Mouse (Mus musculus): ENCODE results near the gene Adgrl2. TPM values are rescaled to one million over a fixed set of nuclear protein-coding genes. Genes with fewer than 3 reads are reported as not detected.
A peak's percentile ranks its signal among the peaks of the same experiment; 100 is the strongest.

Gene Adgrl2
- total RNA-seq, 2 experiments from 2014 or later: 13.2 to 13.3 TPM

DNA sequence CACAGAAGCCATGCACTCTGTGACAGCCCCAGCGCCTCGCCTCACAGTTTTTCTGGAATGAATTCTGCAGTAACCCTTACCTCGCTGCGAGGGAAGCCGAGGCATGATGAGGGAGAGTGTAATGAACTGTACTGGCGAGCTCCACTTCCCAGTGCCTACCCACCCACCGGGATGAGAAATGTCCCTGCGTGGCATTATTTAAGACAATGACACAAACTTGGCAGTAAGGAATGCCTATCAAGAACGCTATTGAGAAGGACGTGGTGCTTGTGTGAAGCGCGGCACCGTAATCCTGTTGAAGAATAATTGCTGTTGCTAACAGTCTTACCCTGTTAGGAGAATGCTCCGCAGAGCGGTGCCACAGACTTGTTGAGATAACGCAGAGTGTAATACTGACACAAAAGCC is 13.2 kb downstream of the Adgrl2 start:
- no peak for DNase-seq

GRCm38 (mm10) chr3:148971893-148972596 is 18.3 kb downstream of the Adgrl2 start:
- DNase-seq: no peak

DNA sequence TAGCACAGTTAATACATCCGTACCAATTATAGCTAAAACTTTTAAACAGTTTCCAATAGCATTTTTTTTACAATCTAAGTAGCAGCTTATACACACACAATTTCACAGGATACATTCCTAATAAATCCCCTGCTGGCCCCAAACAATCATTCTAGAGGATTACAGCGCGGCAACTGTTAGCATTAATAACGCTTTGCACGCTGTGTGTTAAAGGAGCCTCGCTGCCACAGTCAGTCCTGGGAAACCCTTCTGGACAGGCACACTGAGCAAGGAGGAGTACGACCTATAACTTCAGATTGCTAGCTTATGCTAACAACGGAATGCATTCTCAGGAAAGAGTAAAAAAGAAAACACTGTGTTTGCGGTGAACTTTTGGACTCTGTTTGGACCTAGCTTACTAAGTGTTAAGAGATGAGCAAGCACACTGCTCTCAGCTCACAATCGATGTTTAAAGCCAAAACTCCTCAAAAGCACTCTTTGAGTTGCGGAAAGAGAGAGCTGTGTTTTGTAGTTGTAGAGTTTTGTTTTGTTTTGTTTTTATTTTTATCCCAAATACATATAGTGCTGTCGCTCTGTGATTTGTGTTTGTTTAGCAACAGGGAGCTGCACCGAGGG is 25.3 kb downstream of the Adgrl2 start:
- DNase-seq: no peak

GRCm38 (mm10) chr3:148963381-148964044 is 26.8 kb downstream of the Adgrl2 start:
- no peak for DNase-seq

- DNase-seq: no peak
Measured at GRCm38 (mm10) chr3:148961611-148962010, 28.7 kb downstream of the Adgrl2 start.

DNA sequence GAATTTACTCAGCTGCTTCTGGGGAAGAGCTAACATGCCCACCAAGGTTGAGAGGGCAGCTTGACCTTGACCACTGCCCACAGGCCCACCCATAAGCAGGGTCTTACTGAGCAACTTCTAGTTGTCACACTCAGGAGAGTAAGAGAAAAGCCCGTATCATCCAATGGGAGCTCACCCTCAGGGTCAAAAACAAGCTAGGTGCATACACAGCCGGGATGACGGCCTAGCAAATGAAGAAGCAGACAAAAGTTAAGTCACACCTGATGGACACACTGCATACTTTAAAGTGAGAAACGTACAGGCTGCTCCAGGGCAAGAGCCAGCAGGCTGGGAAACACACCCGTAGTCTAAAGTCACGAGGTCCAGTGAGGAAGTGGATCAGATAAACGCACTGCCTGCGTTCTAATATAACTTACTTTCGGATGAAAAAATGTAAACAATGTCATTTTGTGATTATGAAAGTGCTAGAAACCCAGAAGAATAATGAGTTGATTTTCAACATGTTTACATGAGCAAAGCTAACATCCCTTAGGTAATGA is 29.5 kb downstream of the Adgrl2 start:
- no peak for DNase-seq

GRCm38 (mm10) chr3:148960215-148960614 is 30.1 kb downstream of the Adgrl2 start:
- DNase-seq: no peak

- DNase-seq: peak; percentile 50
Measured at GRCm38 (mm10) chr3:148959327-148960025, 30.9 kb downstream of the Adgrl2 start.

DNA sequence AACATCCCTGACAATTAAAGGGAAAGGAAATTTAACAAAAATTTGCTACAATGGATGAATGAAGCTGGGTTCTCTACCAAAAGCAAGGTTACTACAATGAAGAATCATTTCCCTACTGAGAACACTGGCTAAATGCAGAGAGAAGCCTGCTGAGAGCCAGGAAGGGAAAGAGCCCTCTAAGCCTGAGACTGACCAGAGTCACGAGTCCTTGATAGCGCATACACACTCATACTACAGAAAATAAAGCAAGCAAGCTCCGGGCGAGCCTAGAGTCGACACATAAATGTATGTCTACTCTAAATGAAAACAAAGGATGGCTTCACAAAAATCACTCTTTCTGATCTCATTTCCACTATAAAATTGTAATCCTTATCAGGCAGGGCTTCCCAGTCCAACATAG is 31.6 kb downstream of the Adgrl2 start:
- DNase-seq: no peak

GRCm38 (mm10) chr3:148958185-148958584 is 32.2 kb downstream of the Adgrl2 start:
- DNase-seq: no peak

DNA sequence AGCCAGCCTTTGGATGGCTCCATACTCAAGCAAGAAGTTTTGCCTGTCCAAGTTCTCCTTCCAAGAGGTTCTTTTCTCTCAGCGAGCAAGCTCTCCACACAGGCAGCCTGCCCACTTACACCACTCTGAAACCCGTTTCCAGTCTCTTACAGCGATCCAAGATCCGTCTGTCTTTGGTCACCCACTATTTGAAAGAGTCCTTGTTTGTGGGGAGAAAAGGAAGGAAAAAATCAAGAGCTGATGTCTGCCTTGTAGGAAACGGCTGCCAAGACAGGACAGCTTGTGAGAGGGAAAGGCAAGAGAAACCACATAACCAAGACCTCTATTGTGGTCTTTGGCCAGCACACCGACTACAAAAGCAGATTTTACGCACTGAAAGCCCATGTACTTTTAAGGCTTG is 33.5 kb downstream of the Adgrl2 start:
- DNase-seq: no peak

GRCm38 (mm10) chr3:148949796-148950195 is 40.6 kb downstream of the Adgrl2 start:
- DNase-seq: no peak

DNA sequence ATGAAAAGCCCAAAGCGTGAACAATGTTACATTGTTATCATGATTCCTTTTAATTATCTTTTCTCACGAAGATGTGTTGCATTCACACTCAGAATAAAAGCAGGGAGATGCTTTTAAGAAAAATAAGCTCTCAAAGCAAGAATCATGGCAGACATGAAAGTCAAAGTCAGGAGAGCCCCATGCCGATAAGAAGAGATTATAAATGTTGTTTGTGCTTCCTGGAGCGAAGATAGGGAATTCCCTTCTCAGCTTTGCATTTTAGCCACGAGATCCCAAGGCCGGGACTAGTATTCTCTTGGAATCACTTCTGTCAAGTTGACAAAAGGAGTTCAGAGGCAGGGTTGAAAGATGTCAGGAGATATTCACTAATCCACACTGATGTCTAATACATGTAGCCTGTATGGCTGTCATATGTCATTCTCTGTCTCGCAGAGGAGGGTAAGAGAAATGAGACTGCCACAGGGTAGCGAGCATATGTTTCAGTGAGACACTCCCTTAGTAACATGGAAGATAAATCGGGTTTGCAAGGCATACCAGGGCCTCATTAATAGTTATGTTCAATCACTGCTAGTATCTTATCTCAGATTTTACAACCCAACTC is 42.5 kb downstream of the Adgrl2 start:
- DNase-seq: no peak

GRCm38 (mm10) chr3:148947266-148947665 is 43.1 kb downstream of the Adgrl2 start:
- DNase-seq: no peak

- DNase-seq: no peak
Measured at GRCm38 (mm10) chr3:148945534-148945933, 44.8 kb downstream of the Adgrl2 start.

- no peak for DNase-seq
Measured at GRCm38 (mm10) chr3:148939457-148939856, 50.9 kb downstream of the Adgrl2 start.

DNA sequence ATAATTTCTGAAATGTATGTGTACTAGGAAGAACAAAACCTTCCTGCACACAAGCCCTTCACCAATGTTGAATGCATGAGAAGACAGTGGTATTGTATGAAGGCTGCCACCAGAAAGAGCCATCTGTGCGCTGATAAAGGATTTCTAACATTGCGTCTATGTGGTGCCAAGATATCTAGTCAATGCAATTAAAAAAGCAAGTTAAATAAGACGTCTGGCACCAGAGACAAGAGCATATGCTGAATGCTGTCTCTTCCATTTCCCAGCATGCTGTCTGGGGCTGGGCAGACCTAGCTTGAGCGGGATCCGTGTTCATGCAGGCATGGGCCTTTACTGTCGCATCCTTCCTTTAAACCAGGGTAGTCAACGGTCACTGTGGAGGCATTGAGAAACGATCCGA is 55.3 kb downstream of the Adgrl2 start:
- DNase-seq: no peak

DNA sequence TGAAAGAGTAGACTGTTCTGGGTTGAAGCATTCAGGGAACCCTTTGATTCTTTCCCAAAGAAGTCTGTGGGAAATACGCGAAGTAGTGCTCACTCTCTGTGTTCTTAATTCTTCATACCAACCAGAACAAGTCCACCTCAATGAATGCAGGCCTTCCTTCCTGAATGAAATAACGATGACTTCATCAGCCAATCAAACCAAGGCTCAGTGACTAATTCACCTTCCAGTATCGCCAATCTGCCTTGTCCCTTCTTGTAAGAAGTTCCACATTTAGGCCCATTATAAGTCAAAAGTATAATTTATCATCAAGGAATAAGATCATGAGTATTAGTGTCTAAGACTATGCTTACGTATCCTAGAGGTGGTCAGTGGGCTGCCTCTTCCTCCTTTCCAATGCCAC is 56.1 kb downstream of the Adgrl2 start:
- DNase-seq: no peak

DNA sequence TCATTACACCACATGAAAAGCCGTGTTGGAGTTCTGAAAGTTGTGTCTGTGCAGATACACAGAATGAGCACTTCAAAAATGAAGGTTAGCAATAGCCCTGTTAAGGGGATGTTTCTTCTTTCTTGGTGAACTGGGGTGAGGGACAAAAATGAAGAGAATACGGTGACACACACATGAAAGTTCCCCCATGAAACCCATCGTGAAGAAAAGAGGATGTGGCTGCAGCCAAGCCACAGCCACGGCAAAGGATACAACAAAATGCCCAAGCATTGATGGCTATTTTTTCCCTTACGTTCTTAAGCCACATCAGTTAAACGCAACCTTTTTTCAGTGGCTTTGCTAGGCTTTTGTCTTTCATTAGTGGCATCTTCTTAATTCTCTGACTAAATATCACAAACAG is 57.2 kb downstream of the Adgrl2 start:
- DNase-seq: no peak

DNA sequence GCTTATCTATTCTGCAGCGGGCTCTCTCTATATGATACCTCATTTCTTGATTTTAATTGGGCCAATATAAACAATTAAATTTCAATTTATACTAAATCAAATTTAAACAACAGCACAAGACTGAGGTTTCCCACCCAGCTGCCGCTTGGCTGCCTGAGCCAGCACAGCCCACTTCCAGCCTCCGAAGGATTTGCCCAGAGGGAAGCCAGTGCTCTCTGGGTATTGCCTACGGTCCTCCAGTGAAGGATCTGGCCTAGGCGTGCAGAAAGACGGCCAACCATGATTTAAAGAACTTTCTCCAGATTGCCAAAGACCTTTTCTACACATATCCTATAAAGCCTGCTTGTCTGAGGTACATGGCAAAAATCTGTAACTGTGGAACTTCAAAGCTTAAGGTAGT is 59.4 kb downstream of the Adgrl2 start:
- DNase-seq: no peak

DNA sequence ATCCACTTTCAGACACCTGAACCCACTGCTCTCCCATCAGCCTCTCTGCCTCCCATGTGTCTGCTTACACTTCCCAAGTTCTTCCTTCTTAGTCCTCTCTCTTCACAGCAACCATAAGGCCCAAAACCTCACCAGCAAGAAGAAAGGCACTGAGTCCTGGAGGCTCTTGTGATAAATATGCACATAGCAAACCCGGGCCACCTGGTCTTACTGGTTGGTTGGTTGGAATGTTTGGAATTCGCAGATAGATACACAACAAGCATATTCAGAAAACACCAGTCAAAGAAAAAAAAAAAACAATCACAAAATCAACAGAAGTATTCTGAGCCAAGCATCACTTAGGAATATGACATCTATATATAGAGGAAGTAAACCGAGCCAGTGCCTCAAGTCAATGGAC is 64.0 kb downstream of the Adgrl2 start:
- DNase-seq: no peak

DNA sequence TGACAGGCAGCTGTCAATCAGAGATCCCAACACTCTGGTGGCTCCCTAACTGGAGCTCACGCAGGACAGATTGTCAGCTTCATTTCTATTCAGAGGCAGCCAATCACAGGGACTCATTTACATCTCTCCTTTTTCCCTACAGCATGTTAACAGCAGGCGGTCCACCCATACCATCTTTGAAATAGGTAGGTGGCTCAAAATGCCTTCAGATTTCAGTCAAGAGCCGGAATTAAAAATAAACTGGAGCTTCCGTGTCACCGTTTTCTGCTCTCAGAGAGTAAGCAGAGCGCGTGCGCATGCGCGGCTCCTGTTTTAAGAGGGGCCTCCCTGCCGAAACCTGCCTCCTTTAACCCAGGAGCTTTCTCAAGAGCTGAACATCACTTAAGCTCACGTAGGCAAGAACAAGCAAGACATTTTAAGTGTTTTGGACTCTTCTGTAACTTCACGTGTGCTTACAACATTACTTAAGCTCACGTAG is 67.7 kb downstream of the Adgrl2 start:
- DNase-seq: no peak

Data from gastrocnemius, postnatal 25 days (tissue).